Mouse (Mus musculus): ENCODE measurements around the gene E2f4. TPM values are rescaled to one million over a fixed set of nuclear protein-coding genes. Genes with fewer than 3 reads are reported as not detected.
A peak's percentile ranks its signal among the peaks of the same experiment; 100 is the strongest.

E2f4 gene
- polyA plus RNA-seq, 1 experiment from 2014 or later: 95.8 TPM

DNA sequence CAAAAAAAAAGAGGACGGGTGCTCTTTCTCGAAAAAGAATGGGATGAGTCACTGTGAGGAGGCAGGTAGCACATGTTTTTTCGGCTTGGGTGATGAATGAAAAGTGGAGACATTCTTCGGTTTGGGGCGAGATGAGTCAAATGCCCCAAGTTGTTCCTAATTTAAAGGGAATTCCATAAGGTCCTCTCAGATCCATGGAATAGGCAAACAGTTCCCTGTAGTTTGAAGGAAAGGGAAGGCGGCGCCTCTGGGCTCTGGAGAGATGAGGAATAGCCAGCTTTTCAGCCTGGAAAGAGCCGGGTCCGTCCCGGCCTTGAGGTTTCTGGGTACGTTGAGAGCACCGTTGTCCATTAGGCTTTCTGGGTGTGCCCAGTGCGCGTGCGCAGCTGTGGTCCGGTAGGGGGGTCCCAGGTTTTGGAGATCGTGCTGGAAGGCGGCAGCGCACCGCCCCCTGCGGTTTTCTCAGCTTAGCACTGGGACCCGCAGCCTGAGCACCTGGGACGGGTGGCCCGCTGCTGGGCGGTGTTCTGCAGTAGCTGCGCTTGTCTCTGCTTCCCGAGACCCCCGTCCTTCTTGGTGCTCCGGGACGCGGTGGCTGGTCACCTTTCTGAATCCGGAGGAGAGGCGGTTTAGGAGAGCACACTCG lies 51.1 kb downstream of the E2f4 start, which contains the start of gene Slc9a5:
TSS of gene Slc9a5 (plus strand) at position 394 of the 646 bp plus-strand sequence.
- Histone ChIP-seq H3K9me3 (ENCODE audit: control insufficient read depth, low read depth, low read length) (no peaks in the 10 kb centered on the region), H3K4me2 (replicated peaks; ENCODE audit: low read depth, low read length) (peak within 1 kb of the TSS; percentile 95), H3K9ac (replicated peaks; ENCODE audit: low read depth, low read length) (peak within 1 kb of the TSS; percentile 67), H3K27me3 (ENCODE audit: control insufficient read depth, insufficient read depth, low read length) (no peaks in the 10 kb centered on the region), H3K36me3 (ENCODE audit: control insufficient read depth, insufficient read depth, low read length) (no peaks in the 10 kb centered on the region), H3K4me3 (ENCODE audit: low read depth, low read length) (peak within 1 kb of the TSS; percentile 80), H3K4me1 (ENCODE audit: control insufficient read depth, insufficient read depth, low read length) (peaks cover 20% of the 10 kb centered on the region), H3K27ac (ENCODE audit: low read length) (peak within 1 kb of the TSS; percentile 89)
- ATAC-seq (ENCODE audit: insufficient number of reproducible peaks, insufficient read depth, low FRiP score, low read depth): no peak
- WGBS: under 1% methylated on average over 34 of the region's 34 CpGs

DNA sequence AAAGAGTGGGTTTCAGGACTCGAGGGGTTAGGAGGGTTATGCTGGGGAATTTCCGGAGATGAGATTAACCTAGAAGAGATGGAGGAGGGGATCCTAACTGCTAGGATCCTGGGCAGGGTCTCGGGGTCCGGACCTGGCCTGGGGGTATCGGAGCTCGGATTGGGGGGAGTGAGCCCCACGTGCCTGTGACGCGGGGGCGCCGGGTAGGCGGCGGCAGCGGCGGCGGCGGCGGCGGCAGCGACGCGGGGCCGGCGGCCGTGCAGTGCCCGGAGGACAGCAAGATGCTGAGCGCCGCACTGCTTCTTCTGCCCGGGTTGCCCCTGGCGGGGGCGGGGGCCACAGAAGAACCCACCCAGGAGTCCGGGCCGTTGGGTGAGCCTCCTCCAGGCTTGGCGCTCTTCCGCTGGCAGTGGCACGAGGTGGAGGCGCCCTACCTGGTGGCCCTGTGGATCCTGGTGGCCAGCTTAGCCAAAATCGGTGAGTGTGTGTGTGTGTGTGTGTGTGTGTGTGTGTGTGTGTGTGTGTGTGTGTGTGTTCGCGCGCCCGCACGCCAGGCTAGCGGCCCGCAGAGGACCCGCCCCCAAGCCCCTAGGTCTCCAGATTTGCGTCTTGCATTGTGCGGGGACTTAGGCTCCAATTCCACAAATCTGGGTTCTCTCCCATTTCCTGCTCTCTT lies 51.8 kb downstream of the E2f4 start:
- Histone ChIP-seq H3K9me3 (ENCODE audit: control insufficient read depth, low read depth, low read length) (no peaks in the 10 kb centered on the region), H3K4me3 (ENCODE audit: low read depth, low read length) (peak overlapping the region; percentile 80), H3K9ac (replicated peaks; ENCODE audit: low read depth, low read length) (peak overlapping the region; percentile 67), H3K27me3 (ENCODE audit: control insufficient read depth, insufficient read depth, low read length) (no peaks in the 10 kb centered on the region), H3K4me2 (replicated peaks; ENCODE audit: low read depth, low read length) (peak overlapping the region; percentile 95), H3K4me1 (ENCODE audit: control insufficient read depth, insufficient read depth, low read length) (peaks cover 19% of the 10 kb centered on the region), H3K27ac (ENCODE audit: low read length) (0 out of 2 replicates have a peak overlapping the region, but pooled peaks have one; percentile 34), H3K36me3 (ENCODE audit: control insufficient read depth, insufficient read depth, low read length) (no peaks in the 10 kb centered on the region)
- 0% methylated on average over 42 of the region's 48 CpGs for WGBS
- ATAC-seq (ENCODE audit: insufficient number of reproducible peaks, insufficient read depth, low FRiP score, low read depth): no peak

DNA sequence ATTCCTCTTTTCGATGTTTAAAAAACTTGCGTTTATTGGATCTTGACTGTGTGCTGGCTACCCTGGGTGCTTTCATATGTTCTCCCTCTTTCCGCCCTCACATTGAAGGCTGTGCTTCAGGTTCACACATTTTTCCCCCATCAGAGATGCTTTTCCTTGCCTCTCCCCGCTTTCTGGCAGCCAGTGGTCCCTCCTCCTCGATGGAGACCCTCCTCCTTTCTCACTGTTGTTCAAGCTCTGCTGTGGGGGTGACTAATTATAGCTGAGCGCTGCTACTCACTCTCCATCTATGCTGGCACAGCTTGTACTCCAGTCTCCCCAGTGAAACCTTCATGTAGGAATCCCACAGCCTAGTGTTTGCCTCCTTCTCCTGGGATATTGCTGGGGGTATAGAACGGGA lies 52.7 kb downstream of the E2f4 start:
- Histone ChIP-seq H3K27ac (ENCODE audit: low read length) (no peak overlapping the region), H3K4me1 (ENCODE audit: control insufficient read depth, insufficient read depth, low read length) (peaks cover 16% of the 10 kb centered on the region), H3K4me2 (replicated peaks; ENCODE audit: low read depth, low read length) (peak overlapping the region; percentile 95), H3K36me3 (ENCODE audit: control insufficient read depth, insufficient read depth, low read length) (no peaks in the 10 kb centered on the region), H3K4me3 (ENCODE audit: low read depth, low read length) (peak overlapping the region; percentile 80; the same call in 1 of the 2 replicates), H3K9ac (replicated peaks; ENCODE audit: low read depth, low read length) (0 out of 2 replicates have a peak overlapping the region, but pooled peaks have one; percentile 3), H3K9me3 (ENCODE audit: control insufficient read depth, low read depth, low read length) (no peaks in the 10 kb centered on the region), H3K27me3 (ENCODE audit: control insufficient read depth, insufficient read depth, low read length) (no peaks in the 10 kb centered on the region)
- ATAC-seq (ENCODE audit: insufficient number of reproducible peaks, insufficient read depth, low FRiP score, low read depth): no peak
- 43% methylated on average over 7 of the region's 7 CpGs for WGBS

DNA sequence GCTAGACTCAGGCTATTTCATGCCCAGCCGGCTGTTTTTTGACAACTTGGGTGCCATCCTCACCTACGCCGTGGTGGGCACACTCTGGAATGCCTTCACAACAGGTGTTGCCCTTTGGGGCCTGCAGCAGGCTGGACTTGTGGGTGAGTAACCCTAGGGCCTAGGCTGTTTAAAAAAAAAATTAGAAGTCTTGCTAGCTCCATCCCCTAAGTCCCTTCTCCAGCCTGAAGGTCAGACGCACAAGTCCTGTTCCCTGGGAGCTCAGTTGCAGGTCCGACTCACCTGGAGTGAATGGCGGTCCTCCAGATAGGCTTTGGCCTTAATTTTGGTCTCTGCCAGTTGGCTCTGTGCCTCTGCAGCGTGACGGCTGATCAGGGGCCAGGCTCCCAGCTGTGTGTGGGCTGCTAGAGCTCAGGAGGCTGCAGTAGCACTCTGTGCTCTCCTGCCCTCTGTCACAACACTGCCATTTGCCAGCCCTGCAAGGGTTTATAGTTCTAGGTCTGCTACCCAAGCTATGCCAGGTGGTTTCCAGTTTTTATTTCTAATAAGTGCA lies 56.2 kb downstream of the E2f4 start:
- Histone ChIP-seq H3K9me3 (ENCODE audit: control insufficient read depth, low read depth, low read length) (no peaks in the 10 kb centered on the region), H3K4me3 (ENCODE audit: low read depth, low read length) (no peak overlapping the region), H3K9ac (replicated peaks; ENCODE audit: low read depth, low read length) (no peak overlapping the region), H3K4me1 (ENCODE audit: control insufficient read depth, insufficient read depth, low read length) (peaks cover 6% of the 10 kb centered on the region), H3K4me2 (replicated peaks; ENCODE audit: low read depth, low read length) (no peak overlapping the region), H3K27me3 (ENCODE audit: control insufficient read depth, insufficient read depth, low read length) (no peaks in the 10 kb centered on the region), H3K36me3 (ENCODE audit: control insufficient read depth, insufficient read depth, low read length) (no peaks in the 10 kb centered on the region), H3K27ac (ENCODE audit: low read length) (no peak overlapping the region)
- WGBS: 78% methylated on average over 8 of the region's 8 CpGs
- no peak for ATAC-seq (ENCODE audit: insufficient number of reproducible peaks, insufficient read depth, low FRiP score, low read depth)

DNA sequence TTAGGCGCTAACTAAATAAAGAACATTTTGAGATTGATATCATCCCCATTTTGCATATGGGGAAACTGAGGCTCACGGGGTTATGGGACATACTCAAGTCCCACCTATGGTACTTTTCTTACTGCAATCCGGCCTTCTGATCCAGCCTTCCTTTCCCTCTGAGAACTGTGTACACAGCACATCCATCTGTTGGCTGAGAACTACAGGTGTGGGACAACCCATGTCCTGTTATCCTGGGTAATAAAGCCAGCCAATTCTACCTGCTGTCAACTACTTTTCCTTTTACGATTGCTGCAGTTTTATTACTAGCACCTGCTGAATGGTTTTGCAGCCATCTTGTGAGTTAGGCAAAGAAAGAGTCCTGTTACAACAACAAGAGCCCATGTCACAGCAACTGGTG lies 57.1 kb downstream of the E2f4 start:
- H3K4me1 ChIP-seq (ENCODE audit: control insufficient read depth, insufficient read depth, low read length): peaks cover 6% of the 10 kb centered on the region
- H3K9me3 ChIP-seq (ENCODE audit: control insufficient read depth, low read depth, low read length): no peaks in the 10 kb centered on the region
- no peaks in the 10 kb centered on the region for H3K27me3 ChIP-seq (ENCODE audit: control insufficient read depth, insufficient read depth, low read length)
- no peak overlapping the region for H3K27ac ChIP-seq (ENCODE audit: low read length)
- no peak for ATAC-seq (ENCODE audit: insufficient number of reproducible peaks, insufficient read depth, low FRiP score, low read depth)
- no peak overlapping the region for H3K9ac ChIP-seq (replicated peaks; ENCODE audit: low read depth, low read length)
- no peaks in the 10 kb centered on the region for H3K36me3 ChIP-seq (ENCODE audit: control insufficient read depth, insufficient read depth, low read length)
- no peak overlapping the region for H3K4me3 ChIP-seq (ENCODE audit: low read depth, low read length)
- H3K4me2 ChIP-seq (replicated peaks; ENCODE audit: low read depth, low read length): no peak overlapping the region
- 91% methylated on average over 4 of the region's 4 CpGs for WGBS

MicroRNAs within 50 kb of the gene (microRNA counts, 519-probe panel; counts per million panel counts)
- 2,396 counts per million, percentile 39 among the panel's probes with 10 or more counts for microRNA mmu-miR-328

Small RNA genes within 50 kb of the gene (microRNA-seq; reads per million reads assigned to microRNA genes)
- gene Gm27320 (not detected), gene Mir328 (220 reads per million, percentile 57 among the genes with 10 or more reads in this experiment)

Other genes starting within 250 kb of the E2f4 start
- not detected in 2 replicates for gene Ces3a, start 249.1 kb upstream of the E2f4 start, polyA plus RNA-seq (2014; fragmentation: Nextera tagmentation; extraction: Ambion mirVana)
- not detected in 2 replicates for gene Ces3b, start 213.9 kb upstream of the E2f4 start, polyA plus RNA-seq (2014; fragmentation: Nextera tagmentation; extraction: Ambion mirVana)
- not detected in 2 replicates for gene Ces4a, start 165.9 kb upstream of the E2f4 start, polyA plus RNA-seq (2014; fragmentation: Nextera tagmentation; extraction: Ambion mirVana)
- 73.7 and 75.2 TPM in 2 replicates for gene Cbfb, start 127.0 kb upstream of the E2f4 start, polyA plus RNA-seq (2014; fragmentation: Nextera tagmentation; extraction: Ambion mirVana)
- gene D230025D16Rik, start 72.5 kb upstream of the E2f4 start, polyA plus RNA-seq (2014; fragmentation: Nextera tagmentation; extraction: Ambion mirVana): 33.1 and 34.5 TPM in 2 replicates
- 22.7 and 29.4 TPM in 2 replicates for gene B3gnt9, start 42.5 kb upstream of the E2f4 start, polyA plus RNA-seq (2014; fragmentation: Nextera tagmentation; extraction: Ambion mirVana)
- 21.7 and 22.0 TPM in 2 replicates for gene Tradd, start 33.1 kb upstream of the E2f4 start, polyA plus RNA-seq (2014; fragmentation: Nextera tagmentation; extraction: Ambion mirVana)
- 3.0 and 3.1 TPM in 2 replicates for gene Fbxl8, start 33.0 kb upstream of the E2f4 start, polyA plus RNA-seq (2014; fragmentation: Nextera tagmentation; extraction: Ambion mirVana)
- not detected in 2 replicates for gene Hsf4, start 27.9 kb upstream of the E2f4 start, polyA plus RNA-seq (2014; fragmentation: Nextera tagmentation; extraction: Ambion mirVana)
- gene Nol3, start 21.5 kb upstream of the E2f4 start, polyA plus RNA-seq (2014; fragmentation: Nextera tagmentation; extraction: Ambion mirVana): 1.9 and 2.0 TPM in 2 replicates
- gene 4931428F04Rik, start 7.8 kb upstream of the E2f4 start, polyA plus RNA-seq (2014; fragmentation: Nextera tagmentation; extraction: Ambion mirVana): 10.3 and 10.7 TPM in 2 replicates
- 7.9 and 9.2 TPM in 2 replicates for gene Exoc3l, start 1.6 kb upstream of the E2f4 start, polyA plus RNA-seq (2014; fragmentation: Nextera tagmentation; extraction: Ambion mirVana)
- 14.3 and 15.2 TPM in 2 replicates for gene Elmo3, start 7.9 kb downstream of the E2f4 start, polyA plus RNA-seq (2014; fragmentation: Nextera tagmentation; extraction: Ambion mirVana)
- gene Lrrc29, start 28.6 kb downstream of the E2f4 start, polyA plus RNA-seq (2014; fragmentation: Nextera tagmentation; extraction: Ambion mirVana): 2.6 and 3.6 TPM in 2 replicates
- 122 and 128 TPM in 2 replicates for gene Tmem208, start 28.7 kb downstream of the E2f4 start, polyA plus RNA-seq (2014; fragmentation: Nextera tagmentation; extraction: Ambion mirVana)
- 3.5 and 6.3 TPM in 2 replicates for gene Fhod1, start 50.3 kb downstream of the E2f4 start, polyA plus RNA-seq (2014; fragmentation: Nextera tagmentation; extraction: Ambion mirVana)
- gene Slc9a5, start 51.2 kb downstream of the E2f4 start, polyA plus RNA-seq (2014; fragmentation: Nextera tagmentation; extraction: Ambion mirVana): 3.2 and 3.7 TPM in 2 replicates
- gene Plekhg4, start 75.6 kb downstream of the E2f4 start, polyA plus RNA-seq (2014; fragmentation: Nextera tagmentation; extraction: Ambion mirVana): 0.14 and 0.64 TPM in 2 replicates
- not detected in 2 replicates for gene Kctd19, start 115.8 kb downstream of the E2f4 start, polyA plus RNA-seq (2014; fragmentation: Nextera tagmentation; extraction: Ambion mirVana)
- not detected in 2 replicates for gene Lrrc36, start 115.9 kb downstream of the E2f4 start, polyA plus RNA-seq (2014; fragmentation: Nextera tagmentation; extraction: Ambion mirVana)
- gene Tppp3, start 173.9 kb downstream of the E2f4 start, polyA plus RNA-seq (2014; fragmentation: Nextera tagmentation; extraction: Ambion mirVana): 39.1 and 40.1 TPM in 2 replicates
- gene Zdhhc1, start 199.2 kb downstream of the E2f4 start, polyA plus RNA-seq (2014; fragmentation: Nextera tagmentation; extraction: Ambion mirVana): 33.9 and 37.2 TPM in 2 replicates
- 2.8 and 3.2 TPM in 2 replicates for gene Hsd11b2, start 221.1 kb downstream of the E2f4 start, polyA plus RNA-seq (2014; fragmentation: Nextera tagmentation; extraction: Ambion mirVana)

Data from stomach, embryonic 14.5 days (tissue).